Mouse (Mus musculus) hindbrain, embryonic 14.5 days (tissue): ENCODE data around the gene Tchp. TPM values are rescaled to one million over a fixed set of nuclear protein-coding genes. Genes with fewer than 3 reads are reported as not detected.

Experiments
- ATAC-seq: fragments of 200-750 bp; cut with Nextera tagmentation; 2 replicates; pipeline ENCODE4 v1.8.0; 2017; ENCODE audit warnings: moderate number of reproducible peaks, mild to moderate bottlenecking, moderate TSS enrichment, moderate library complexity; ENCODE audit not compliant: low FRiP score
- DNase-seq: peaks from one replicate; pipeline ENCODE4 v3.0.0-alpha.2; 2015; ENCODE audit warnings: low spot score
- H3K27ac ChIP-seq: fragments of 300-500 bp; sonication (generic); 2 replicates; pipeline ENCODE4 v1.5.1; 2014; ENCODE audit warnings: mild to moderate bottlenecking, moderate library complexity
- H3K27me3 ChIP-seq: fragments of 300-500 bp; sonication (generic); 2 replicates; pipeline ENCODE4 v1.6.1; 2014; ENCODE audit warnings: mild to moderate bottlenecking, low read length, mixed read lengths; ENCODE audit not compliant: control insufficient read depth, insufficient read depth
- H3K36me3 ChIP-seq: fragments of 300-500 bp; sonication (generic); replicated peaks from 2 replicates; pipeline ENCODE4 v1.6.1; 2014; ENCODE audit not compliant: control insufficient read depth, insufficient read depth
- H3K4me1 ChIP-seq: fragments of 300-500 bp; sonication (generic); replicated peaks from 2 replicates; pipeline ENCODE4 v1.6.1; 2014; ENCODE audit warnings: antibody characterized with exemption, low read length, mixed read lengths; ENCODE audit not compliant: control insufficient read depth, insufficient read depth
- H3K4me2 ChIP-seq: fragments of 300-500 bp; sonication (generic); replicated peaks from 2 replicates; pipeline ENCODE4 v1.6.1; 2014; ENCODE audit warnings: mild to moderate bottlenecking, moderate library complexity
- H3K4me3 ChIP-seq: fragments of 300-500 bp; sonication (generic); replicated peaks from 2 replicates; pipeline ENCODE4 v1.5.1; 2014; ENCODE audit warnings: mild to moderate bottlenecking, low read length
- H3K9ac ChIP-seq: fragments of 300-500 bp; sonication (generic); 2 replicates; pipeline ENCODE4 v1.6.1; 2014
- H3K9me3 ChIP-seq: fragments of 300-500 bp; sonication (generic); 2 replicates; pipeline ENCODE4 v1.6.1; 2016; ENCODE audit warnings: low read length; ENCODE audit not compliant: control insufficient read depth
- WGBS: fragments of 180-500 bp; shearing (Covaris S2); extraction: QIAGEN DNeasy Blood & Tissue Kit; methylation state at CpG from one replicate; pipeline ENCODE4 v1.1.7; 2014; 5-methylcytosine and 5-hydroxymethylcytosine counted together
- microRNA-seq: library from miRNA; unstranded; fragments of <30 nt; microRNA quantifications from one replicate; pipeline ENCODE4, GENCODE M21; 2016
- polyA plus RNA-seq: library from polyadenylated mRNA; unstranded; fragments of >200 nt; fragmentation: Nextera tagmentation; extraction: Ambion mirVana; gene quantifications from 2 replicates; pipeline ENCODE4 v1.2.1, GENCODE M21; 2014

Tchp gene
- polyA plus RNA-seq, 1 experiment from 2014 or later = 15.4 TPM

- Histone ChIP-seq H3K4me3 (no peak overlapping the region), H3K4me2 (no peak overlapping the region), H3K27ac (no peak overlapping the region), H3K27me3 (no peaks in the 10 kb centered on the region), H3K9me3 (no peaks in the 10 kb centered on the region), H3K9ac (no peak overlapping the region), H3K36me3 (peaks cover 86% of the 10 kb centered on the region), H3K4me1 (no peaks in the 10 kb centered on the region)
- WGBS = 91% methylated on average over 8 of the region's 8 CpGs
- ATAC-seq (no peak), DNase-seq (no peak)
These were observed 54.4 kb downstream of the Tchp start for GRCm38 (mm10) chr5:114761980-114762379.

- H3K9ac ChIP-seq = no peak overlapping the region
- ATAC-seq (no peak), DNase-seq (no peak)
- H3K27me3 ChIP-seq = no peaks in the 10 kb centered on the region
- H3K27ac ChIP-seq = no peak overlapping the region
- 82% methylated on average over 18 of the region's 18 CpGs for WGBS
- peaks cover 63% of the 10 kb centered on the region for H3K36me3 ChIP-seq
- H3K4me2 ChIP-seq = no peak overlapping the region
- no peak overlapping the region for H3K4me3 ChIP-seq
- no peaks in the 10 kb centered on the region for H3K9me3 ChIP-seq
- no peaks in the 10 kb centered on the region for H3K4me1 ChIP-seq
These were observed 57.5 kb downstream of the Tchp start for GRCm38 (mm10) chr5:114764812-114765735.

GRCm38 (mm10) chr5:114766686-114767085 is 59.1 kb downstream of the Tchp start:
- no peaks in the 10 kb centered on the region for H3K9me3 ChIP-seq
- peaks cover 47% of the 10 kb centered on the region for H3K36me3 ChIP-seq
- H3K4me2 ChIP-seq = no peak overlapping the region
- H3K9ac ChIP-seq = no peak overlapping the region
- 96% methylated on average over 8 of the region's 8 CpGs for WGBS
- H3K4me3 ChIP-seq = no peak overlapping the region
- peaks cover 4% of the 10 kb centered on the region for H3K4me1 ChIP-seq
- H3K27ac ChIP-seq = no peak overlapping the region
- ATAC-seq = no peak
- no peaks in the 10 kb centered on the region for H3K27me3 ChIP-seq
- DNase-seq = no peak

GRCm38 (mm10) chr5:114767185-114767584 is 59.6 kb downstream of the Tchp start:
- Histone ChIP-seq H3K4me3 (no peak overlapping the region), H3K9ac (no peak overlapping the region), H3K27me3 (no peaks in the 10 kb centered on the region), H3K4me2 (no peak overlapping the region), H3K9me3 (no peaks in the 10 kb centered on the region), H3K36me3 (peaks cover 42% of the 10 kb centered on the region), H3K27ac (no peak overlapping the region), H3K4me1 (peaks cover 9% of the 10 kb centered on the region)
- ATAC-seq = no peak
- WGBS = 90% methylated on average over 7 of the region's 7 CpGs
- no peak for DNase-seq

- DNase-seq (no peak), ATAC-seq (no peak)
- Histone ChIP-seq H3K9me3 (no peaks in the 10 kb centered on the region), H3K4me2 (no peak overlapping the region), H3K36me3 (peaks cover 17% of the 10 kb centered on the region; the same call in 1 of the 2 replicates), H3K27ac (no peak overlapping the region), H3K27me3 (no peaks in the 10 kb centered on the region), H3K4me1 (peaks cover 12% of the 10 kb centered on the region), H3K4me3 (no peak overlapping the region), H3K9ac (no peak overlapping the region)
- 83% methylated on average over 8 of the region's 8 CpGs for WGBS
These were observed 62.2 kb downstream of the Tchp start for GRCm38 (mm10) chr5:114769786-114770185.

- H3K9me3 ChIP-seq = no peaks in the 10 kb centered on the region
- no peak for ATAC-seq
- peak overlapping the region; percentile 84 for H3K4me2 ChIP-seq
- H3K9ac ChIP-seq = peak overlapping the region; percentile 96; the same call in 1 of the 2 replicates
- WGBS = 76% methylated on average over 8 of the region's 8 CpGs
- no peaks in the 10 kb centered on the region for H3K27me3 ChIP-seq
- no peak for DNase-seq
- peak overlapping the region; percentile 92 for H3K4me3 ChIP-seq
- H3K27ac ChIP-seq = no peak overlapping the region
- H3K36me3 ChIP-seq = no peaks in the 10 kb centered on the region
- H3K4me1 ChIP-seq = peaks cover 25% of the 10 kb centered on the region
These were observed 64.2 kb downstream of the Tchp start for GRCm38 (mm10) chr5:114771796-114772195.

Small RNA genes within 50 kb of the gene (microRNA-seq; reads per million reads assigned to microRNA genes)
- not detected for gene Mir7028

Other genes starting within 250 kb of the Tchp start
- gene Fam222a, start 139.7 kb upstream of the Tchp start, polyA plus RNA-seq = 6.6 and 6.7 TPM in 2 replicates
- 1.1 and 1.4 TPM in 2 replicates for gene Trpv4, start 49.3 kb upstream of the Tchp start, polyA plus RNA-seq
- gene Gltp, start 16.8 kb upstream of the Tchp start, polyA plus RNA-seq = 33.7 and 38.9 TPM in 2 replicates
- gene Ankrd13a, start 66.9 kb downstream of the Tchp start, polyA plus RNA-seq = 45.5 and 48.9 TPM in 2 replicates
- gene Git2, start 67.8 kb downstream of the Tchp start, polyA plus RNA-seq = 44.3 and 45.1 TPM in 2 replicates
- 290 and 308 TPM in 2 replicates for gene 1500011B03Rik, start 115.7 kb downstream of the Tchp start, polyA plus RNA-seq
- not detected in 2 replicates for gene 4930519G04Rik, start 145.9 kb downstream of the Tchp start, polyA plus RNA-seq
- gene Gm9936, start 150.9 kb downstream of the Tchp start, polyA plus RNA-seq = 2.6 and 3.0 TPM in 2 replicates
- 3.7 and 5.0 TPM in 2 replicates for gene Oasl2, start 189.2 kb downstream of the Tchp start, polyA plus RNA-seq
- 0.13 and 0.25 TPM in 2 replicates for gene Oasl1, start 215.5 kb downstream of the Tchp start, polyA plus RNA-seq
- gene 2210016L21Rik, start 234.4 kb downstream of the Tchp start, polyA plus RNA-seq = 126 and 135 TPM in 2 replicates